Mouse (Mus musculus) E14TG2a.4 (cell line): ENCODE measurements around the gene Sgms1.

Experiments used
- CTCF ChIP-seq: conservative IDR thresholded peaks from 2 replicates; pipeline ENCODE4 v1.5.1; 2014; ENCODE audit warnings: low read length
- NANOG ChIP-seq: IDR thresholded peaks from 2 replicates; pipeline ENCODE4 v1.6.1; 2014; ENCODE audit warnings: borderline replicate concordance, low read length, mixed read lengths
- POU5F1 ChIP-seq: IDR thresholded peaks from 2 replicates; pipeline ENCODE4 v1.6.1; 2014; ENCODE audit warnings: low read length, borderline replicate concordance

DNA sequence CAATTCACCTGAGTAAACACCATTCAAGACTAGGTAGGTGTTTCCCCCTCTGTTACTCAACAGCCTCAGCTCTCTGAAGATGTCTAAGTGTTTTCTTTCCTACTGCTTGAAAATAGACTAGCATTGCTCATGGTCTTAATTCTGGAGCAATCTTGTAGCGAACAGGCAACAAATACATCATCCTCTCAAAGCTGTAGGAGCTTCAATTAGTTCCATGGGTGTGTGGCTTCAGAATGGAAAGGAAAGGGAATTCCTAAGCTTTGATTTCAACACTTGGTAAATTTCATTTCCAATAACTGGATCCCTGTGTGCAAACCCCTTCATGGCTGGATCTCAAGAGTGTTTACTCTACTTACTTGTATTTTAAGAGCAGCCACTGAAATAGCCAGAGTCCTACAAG, 230.3 kb downstream of the Sgms1 start:
- TF ChIP-seq CTCF (no peak), POU5F1 (no peak), NANOG (no peak)
